Mouse (Mus musculus): ENCODE results near the gene Lrrc4b. TPM values are rescaled to one million over a fixed set of nuclear protein-coding genes. Genes with fewer than 3 reads are reported as not detected.

Lrrc4b gene
- polyA plus RNA-seq, 1 experiment = not detected

- no peak for TF ChIP-seq GATA1 (IDR thresholded peaks at IDR 0.05; ENCODE audit: low read length)
These were observed 993 bp downstream of the Lrrc4b start for GRCm38 (mm10) chr7:44429534-44430488.

DNA sequence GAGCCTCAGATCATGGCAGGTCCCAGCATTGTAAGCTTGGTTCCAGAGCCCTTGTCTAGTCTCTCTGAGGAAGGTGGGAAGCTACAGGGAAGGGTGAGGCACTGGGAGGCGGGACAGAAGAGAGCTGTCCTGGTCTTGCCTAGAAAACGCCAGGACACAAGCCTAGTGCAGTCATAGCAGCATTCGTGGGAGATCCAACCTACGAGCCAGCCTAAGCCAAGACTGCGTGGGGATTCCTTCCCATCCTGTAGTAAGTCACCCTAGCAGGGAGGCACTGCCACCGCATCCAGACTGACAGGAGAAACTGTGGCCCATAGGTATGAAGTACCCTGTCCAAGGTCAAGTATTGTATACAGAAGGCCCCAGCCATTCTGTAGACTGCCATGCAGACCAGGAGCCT lies 3.7 kb downstream of the Lrrc4b start:
- TF ChIP-seq GATA1 (IDR thresholded peaks at IDR 0.05; ENCODE audit: low read length) = no peak

GRCm38 (mm10) chr7:44433371-44433770 lies 4.6 kb downstream of the Lrrc4b start:
- TF ChIP-seq GATA1 (IDR thresholded peaks at IDR 0.05; ENCODE audit: low read length) = no peak

GRCm38 (mm10) chr7:44434089-44434488 lies 5.3 kb downstream of the Lrrc4b start:
- no peak for TF ChIP-seq GATA1 (IDR thresholded peaks at IDR 0.05; ENCODE audit: low read length)

DNA sequence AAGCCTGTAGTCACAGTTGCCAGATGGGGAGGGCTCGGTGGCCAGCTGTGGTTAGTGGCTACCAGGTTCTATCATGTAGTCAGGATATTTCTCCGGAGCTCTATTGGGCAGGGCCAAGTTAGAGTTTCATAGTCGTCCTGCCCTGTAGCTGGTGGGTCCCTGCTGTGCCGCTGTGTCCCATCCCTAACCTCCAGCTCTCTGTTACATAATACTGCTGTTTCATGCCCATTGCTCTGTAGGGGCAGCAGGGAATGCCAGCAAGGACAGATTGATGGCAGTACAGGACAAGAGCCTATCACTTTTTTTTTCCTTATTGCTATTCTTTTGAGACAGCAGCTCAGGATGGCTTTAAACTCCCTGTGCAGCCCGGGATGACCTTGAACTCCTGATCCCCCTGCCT lies 7.0 kb downstream of the Lrrc4b start:
- TF ChIP-seq GATA1 (IDR thresholded peaks at IDR 0.05; ENCODE audit: low read length) = no peak

DNA sequence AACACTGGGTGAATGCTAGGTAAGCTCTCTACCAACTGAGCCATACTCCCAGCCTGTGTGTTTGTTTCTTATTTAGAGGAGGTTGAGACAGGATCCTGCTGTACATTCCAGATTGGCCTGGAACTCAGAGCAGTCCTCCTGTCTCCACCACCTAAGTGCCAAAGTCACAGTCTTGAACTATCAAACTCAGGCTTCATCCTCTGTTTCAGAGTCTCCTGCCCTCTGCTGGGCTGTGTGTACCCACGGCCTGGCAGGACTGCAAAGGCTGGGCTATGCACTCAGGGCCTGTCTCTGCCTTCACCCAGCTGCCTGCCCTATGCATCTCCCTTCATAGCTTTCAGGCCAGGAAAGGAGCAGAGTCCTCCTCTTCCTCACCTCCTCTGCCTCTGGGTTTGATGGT lies 7.4 kb downstream of the Lrrc4b start:
- no peak for TF ChIP-seq GATA1 (IDR thresholded peaks at IDR 0.05; ENCODE audit: low read length)

DNA sequence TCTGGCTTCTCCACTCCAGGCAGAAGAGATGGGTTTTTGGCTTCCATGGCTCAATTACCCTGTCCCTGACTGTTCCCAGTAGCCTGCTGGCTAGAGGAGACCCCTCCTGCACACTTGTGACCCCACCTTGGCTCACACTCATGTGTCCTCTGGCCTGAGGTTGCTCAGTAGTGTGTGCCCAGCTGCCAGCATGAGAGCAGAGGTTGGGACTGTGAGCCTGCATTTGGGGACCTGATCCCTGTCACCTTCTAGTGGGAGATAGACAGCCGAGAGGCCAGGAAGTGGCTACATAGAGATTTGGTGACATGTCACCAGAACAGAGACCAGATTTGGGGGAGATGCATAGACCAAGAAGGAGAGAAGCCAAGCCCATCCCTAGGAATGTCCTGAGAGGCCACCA lies 8.4 kb downstream of the Lrrc4b start:
- no peak for TF ChIP-seq GATA1 (IDR thresholded peaks at IDR 0.05; ENCODE audit: low read length)

DNA sequence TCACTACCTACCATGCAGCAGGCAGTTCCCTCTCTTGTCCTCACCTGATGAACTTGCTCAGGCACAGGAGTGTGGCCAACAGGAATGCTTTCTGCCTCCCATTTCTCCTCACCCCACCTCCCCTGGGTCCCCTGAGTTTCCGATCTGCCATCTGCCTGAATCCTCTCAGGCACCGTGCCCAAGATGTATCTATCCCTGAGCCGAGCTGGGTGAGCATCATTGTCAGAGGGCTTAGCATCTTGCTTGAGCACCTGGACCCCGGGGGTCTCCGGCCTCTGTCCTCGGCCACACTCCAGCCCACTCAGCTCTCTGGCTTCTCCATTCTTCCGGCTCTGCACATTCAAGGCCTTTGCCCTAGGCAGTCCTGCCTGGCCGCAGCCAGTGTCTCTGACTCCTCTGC lies 9.1 kb downstream of the Lrrc4b start:
- no peak for TF ChIP-seq GATA1 (IDR thresholded peaks at IDR 0.05; ENCODE audit: low read length)

- no peak for TF ChIP-seq GATA1 (IDR thresholded peaks at IDR 0.05; ENCODE audit: low read length)
These were observed 10.9 kb downstream of the Lrrc4b start for GRCm38 (mm10) chr7:44439696-44440095.

- no peak for TF ChIP-seq GATA1 (IDR thresholded peaks at IDR 0.05; ENCODE audit: low read length)
These were observed 11.7 kb downstream of the Lrrc4b start for GRCm38 (mm10) chr7:44440479-44440878.

DNA sequence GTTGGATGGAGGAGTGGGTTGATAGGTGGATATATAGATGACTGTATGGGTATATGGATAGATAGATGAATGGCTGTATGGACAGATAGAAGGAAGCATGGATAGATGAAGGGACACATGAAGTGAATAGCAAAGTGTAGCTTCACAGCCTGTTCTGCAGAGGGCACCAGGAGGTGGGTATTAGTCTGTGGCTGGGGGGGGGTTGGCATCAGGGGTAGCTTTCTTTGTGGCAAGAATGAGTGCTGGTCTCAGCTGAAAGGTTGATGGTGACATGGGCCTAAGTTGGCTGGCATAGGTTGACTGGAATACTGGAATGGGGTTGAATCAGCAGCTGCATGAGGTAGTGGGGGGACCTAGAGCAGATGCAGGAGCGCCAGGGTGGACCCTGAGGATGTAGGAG lies 12.4 kb downstream of the Lrrc4b start:
- no peak for TF ChIP-seq GATA1 (IDR thresholded peaks at IDR 0.05; ENCODE audit: low read length)

GRCm38 (mm10) chr7:44441648-44442109 lies 12.9 kb downstream of the Lrrc4b start:
- no peak for TF ChIP-seq GATA1 (IDR thresholded peaks at IDR 0.05; ENCODE audit: low read length)

- no peak for TF ChIP-seq GATA1 (IDR thresholded peaks at IDR 0.05; ENCODE audit: low read length)
These were observed 13.6 kb downstream of the Lrrc4b start for GRCm38 (mm10) chr7:44442407-44442821.

GRCm38 (mm10) chr7:44443268-44444173 lies 14.7 kb downstream of the Lrrc4b start:
- no peak for TF ChIP-seq GATA1 (IDR thresholded peaks at IDR 0.05; ENCODE audit: low read length)

GRCm38 (mm10) chr7:44444886-44445527 lies 16.2 kb downstream of the Lrrc4b start:
- no peak for TF ChIP-seq GATA1 (IDR thresholded peaks at IDR 0.05; ENCODE audit: low read length)
